Mouse (Mus musculus) heart, adult 2 months (tissue): ENCODE measurements around the gene Taldo1.

Source experiments
- CTCF ChIP-seq: fragments of 200-600 bp; IDR thresholded peaks from 2 replicates; pipeline ENCODE4 v1.8.1; 2022; ENCODE audit warnings: antibody characterized with exemption, mild to moderate bottlenecking, moderate library complexity
- EP300 ChIP-seq: fragments of 200-500 bp; IDR thresholded peaks from 2 replicates; pipeline ENCODE4 v1.6.1; 2011; ENCODE audit warnings: low read depth, low read length, control low read depth; ENCODE audit not compliant: insufficient read depth
- POLR2A ChIP-seq: fragments of 200-500 bp; IDR thresholded peaks from 2 replicates; pipeline ENCODE4 v1.6.1; 2011; ENCODE audit warnings: mild to moderate bottlenecking, low read depth, low read length, control low read depth; ENCODE audit not compliant: insufficient read depth

DNA sequence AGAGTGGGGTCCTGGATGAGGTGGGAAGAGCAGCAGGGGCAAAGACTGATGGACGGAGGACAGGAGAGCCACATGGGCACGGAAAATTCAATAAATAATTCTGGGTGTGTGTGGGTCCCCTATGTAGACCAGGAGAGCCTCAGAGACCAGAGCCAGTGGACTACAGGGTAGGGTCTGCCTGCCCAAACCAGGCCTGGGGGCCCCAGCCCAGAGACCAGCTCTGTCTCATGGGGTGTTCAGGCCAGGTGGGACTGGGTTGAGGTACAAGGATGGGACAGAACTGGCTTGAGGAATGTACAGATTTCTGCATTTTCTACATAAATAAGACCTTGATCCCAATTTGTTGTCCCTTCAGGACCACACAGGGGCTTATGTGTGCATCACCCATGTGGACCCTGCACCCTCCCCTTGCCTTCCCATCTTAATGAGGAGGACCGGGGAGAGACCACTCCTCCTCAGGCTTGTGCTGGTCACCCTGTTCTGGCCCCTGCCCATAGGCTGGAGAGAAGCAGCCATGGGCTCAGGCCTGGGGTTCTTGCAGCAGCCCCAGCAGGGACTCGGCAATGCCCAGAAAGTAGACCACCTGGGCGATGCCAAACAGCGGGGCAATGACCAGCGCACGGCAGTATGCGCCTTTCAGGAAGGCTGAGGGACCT is 38.7 kb downstream of the Taldo1 start:
- TF ChIP-seq CTCF (no peak), POLR2A (no peak), EP300 (no peak)
